Mouse (Mus musculus) spleen, postnatal 14 days (tissue): ENCODE measurements around the gene Wipi2.

Experiments
- DNase-seq, 2 experiments: peaks; one replicate each; pipeline ENCODE4 v3.0.0; 2021 to 2022; ENCODE audit warnings: low spot score in 2 of 2

Gene Wipi2

GRCm38 (mm10) chr5:142627398-142627797 is at the start of gene Wipi2:
Wipi2 (plus strand) TSS chr5:142627698.
- DNase-seq, result no peak

GRCm38 (mm10) chr5:142578192-142578591 is 49.3 kb upstream of the Wipi2 start:
- DNase-seq, result no peak

- DNase-seq, result peak in 1 of 2 experiments; percentile 26
Measured at GRCm38 (mm10) chr5:142581517-142581916, 46.0 kb upstream of the Wipi2 start.

DNA sequence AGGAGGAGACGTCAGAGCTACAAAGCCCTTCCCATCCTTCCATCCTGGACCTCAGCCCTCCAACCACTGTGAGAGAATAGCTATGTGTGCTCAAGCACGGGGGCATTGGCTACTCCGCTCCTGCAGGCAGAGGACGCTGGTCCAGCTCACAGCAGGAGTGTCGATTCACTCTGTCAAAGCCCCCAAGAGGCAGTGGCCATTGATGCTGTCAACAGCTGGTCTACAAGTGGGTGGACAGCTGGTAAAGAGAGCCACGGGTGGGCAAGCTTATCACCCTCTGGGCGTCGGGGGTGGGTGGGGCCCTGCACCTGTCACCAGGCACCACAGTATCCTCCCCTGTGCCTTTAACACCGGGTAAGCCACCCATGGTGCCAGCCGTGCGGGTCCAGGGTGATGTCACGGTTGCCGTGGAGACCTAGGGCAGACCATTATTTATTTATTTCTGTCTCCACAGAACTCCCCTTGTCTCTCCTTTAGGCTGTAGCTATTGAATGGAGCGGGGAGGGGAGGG is 43.8 kb upstream of the Wipi2 start:
- DNase-seq, result no peak

GRCm38 (mm10) chr5:142590953-142591616 is 36.4 kb upstream of the Wipi2 start:
- DNase-seq, result no peak

- DNase-seq, result no peak
Measured at GRCm38 (mm10) chr5:142595698-142596097, 31.8 kb upstream of the Wipi2 start.

DNA sequence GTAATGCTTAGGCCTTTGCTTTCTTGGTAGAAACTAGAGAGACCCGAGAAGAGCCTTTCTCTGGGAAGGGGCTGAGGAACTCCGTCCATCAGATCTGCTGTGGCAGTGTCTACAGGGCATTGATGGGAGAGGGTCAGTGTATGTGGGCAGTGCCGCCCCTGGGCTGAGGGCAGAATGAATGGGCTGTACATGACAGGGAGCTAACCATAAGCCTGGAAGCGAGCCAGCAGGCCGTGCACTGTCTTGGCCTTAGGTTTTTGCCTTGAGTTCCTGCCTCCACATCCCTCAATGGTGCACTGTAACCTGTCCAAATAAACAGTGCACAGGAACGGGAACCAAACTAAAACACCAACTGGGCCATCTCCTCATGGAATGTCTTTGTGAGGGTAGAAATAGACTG is 30.8 kb upstream of the Wipi2 start:
- DNase-seq, result no peak

DNA sequence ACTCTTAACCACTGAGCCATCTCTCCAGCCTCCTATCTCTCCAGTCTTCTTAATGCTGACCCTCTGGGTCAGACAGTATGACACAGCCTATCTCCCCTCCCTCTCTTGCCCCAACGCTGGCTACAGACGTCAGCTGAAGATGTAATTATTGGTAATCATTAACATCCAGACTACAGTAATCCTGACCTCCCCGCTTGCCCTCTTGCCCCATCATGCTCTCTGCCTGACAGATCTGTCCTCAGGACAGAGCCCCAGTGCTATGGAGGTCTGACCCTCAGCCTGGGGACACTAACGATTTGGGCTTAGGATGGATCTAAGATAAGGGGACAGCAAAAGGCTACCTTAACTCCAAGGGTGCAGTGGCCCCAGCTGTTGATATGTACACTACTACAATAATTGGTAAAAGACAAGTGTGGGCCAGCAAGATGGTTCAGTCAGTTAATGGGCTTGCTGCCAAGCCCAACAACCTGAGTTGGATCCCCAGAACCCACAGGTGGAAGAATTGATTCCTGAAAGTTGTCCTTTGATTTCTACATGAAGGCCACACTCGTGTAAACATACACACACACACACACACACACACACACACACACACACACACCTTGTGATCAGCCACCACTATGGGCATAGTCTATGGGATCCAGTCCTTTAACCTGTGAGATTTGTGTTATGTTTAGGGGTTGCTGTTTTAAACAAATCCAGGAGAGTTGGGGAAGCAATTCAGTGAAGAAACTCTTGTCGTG is 29.7 kb upstream of the Wipi2 start:
- no peak for DNase-seq

DNA sequence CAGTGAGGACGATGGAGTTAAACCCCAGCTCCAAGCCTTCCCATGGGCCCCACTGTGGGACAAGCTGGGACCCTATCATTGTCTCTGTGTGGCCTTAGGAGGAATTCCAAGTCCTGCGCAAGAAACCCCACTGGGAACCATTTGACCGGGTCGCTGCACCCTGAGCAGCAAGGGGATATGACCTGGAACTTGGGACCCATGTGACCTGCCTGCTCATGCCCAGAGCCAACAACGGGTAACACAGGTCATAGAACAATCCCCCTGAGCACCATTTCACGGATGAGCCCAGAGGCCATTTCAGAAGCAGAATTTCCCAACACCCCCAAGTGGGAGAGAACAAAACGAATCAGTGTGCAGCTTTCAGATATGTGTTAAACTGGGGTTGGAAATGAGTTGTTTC is 23.1 kb upstream of the Wipi2 start:
- DNase-seq, result no peak

DNA sequence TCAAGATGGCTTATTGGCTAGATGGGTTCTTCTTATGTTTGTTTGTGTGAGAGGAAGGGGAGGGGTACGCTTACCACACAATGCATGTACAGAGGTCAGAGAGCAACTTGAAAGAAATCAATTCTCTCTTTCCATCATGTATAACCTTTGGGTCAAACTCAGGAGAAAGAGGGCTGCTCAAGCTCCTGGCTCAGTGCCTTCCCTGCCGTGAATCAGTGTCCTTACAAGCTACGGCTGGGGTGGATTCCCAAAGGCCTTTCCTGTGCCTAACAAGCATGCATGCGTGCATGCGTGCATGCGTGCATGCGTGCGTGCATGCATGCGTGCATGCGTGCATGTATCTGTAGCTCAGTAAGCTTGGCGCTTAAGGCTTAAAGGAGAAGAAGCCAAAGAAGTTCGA is 22.2 kb upstream of the Wipi2 start:
- no peak for DNase-seq

DNA sequence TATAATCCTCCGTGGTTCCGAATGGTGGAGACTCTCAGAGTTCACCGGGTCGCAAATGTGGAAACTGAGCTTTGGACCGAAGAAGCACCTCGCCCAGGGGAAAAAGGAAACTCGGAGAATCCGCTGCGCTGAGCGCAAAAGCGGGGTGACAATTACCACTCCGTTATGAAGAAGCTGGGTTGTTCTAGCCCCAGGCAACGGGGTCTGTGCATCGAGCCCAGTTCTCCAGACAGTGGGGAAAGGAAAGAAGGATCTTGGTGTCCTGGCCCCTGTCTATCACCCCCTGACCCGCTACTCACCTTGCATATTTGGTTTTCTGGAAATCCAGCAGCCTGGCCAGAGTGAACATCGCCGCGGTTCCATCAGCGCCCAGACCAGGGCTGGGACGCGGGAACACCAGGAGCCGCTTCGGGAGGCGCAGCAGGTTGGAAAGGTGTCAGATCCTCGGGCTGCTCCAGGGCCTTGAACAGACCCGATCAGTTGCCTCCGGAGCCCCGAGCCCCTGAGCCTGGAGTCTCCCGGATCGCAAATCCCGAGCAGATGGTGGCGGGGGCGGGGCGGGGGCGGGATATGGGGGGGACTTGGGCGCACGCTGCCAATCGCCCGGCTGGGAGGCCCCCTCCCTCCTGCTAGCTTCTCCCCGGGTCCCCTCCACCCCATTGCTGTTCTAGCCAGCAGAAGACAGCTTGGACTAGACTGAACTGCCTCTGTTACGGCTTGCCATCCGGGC is 19.1 kb upstream of the Wipi2 start, which contains the start of gene Mmd2:
TSS of gene Mmd2 (minus strand) at position 542 of the 730 bp plus-strand sequence.
- DNase-seq, result no peak

- no peak for DNase-seq
Measured at GRCm38 (mm10) chr5:142608989-142609325, 18.5 kb upstream of the Wipi2 start.

GRCm38 (mm10) chr5:142610362-142610761 is 17.1 kb upstream of the Wipi2 start:
- DNase-seq, result no peak

DNA sequence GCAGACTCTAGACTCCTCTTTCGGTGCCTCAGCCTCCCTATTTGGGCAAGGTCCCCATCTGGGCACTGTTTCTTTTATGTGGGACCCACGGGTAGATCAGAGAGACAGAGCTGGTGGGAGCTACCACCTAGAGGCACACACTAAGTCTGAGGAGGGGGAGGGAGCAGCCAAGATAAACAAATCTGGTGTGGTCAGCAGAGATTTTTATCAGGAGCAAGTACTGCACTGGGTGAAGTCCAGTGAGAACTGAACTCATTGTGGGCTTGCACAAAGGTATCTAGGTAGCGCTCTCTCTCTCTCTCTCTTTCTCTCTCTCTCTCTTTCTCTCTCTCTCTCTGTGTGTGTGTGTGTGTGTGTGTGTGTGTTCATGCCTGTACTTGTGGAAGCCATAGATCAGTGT is 13.0 kb upstream of the Wipi2 start:
- DNase-seq, result no peak

DNA sequence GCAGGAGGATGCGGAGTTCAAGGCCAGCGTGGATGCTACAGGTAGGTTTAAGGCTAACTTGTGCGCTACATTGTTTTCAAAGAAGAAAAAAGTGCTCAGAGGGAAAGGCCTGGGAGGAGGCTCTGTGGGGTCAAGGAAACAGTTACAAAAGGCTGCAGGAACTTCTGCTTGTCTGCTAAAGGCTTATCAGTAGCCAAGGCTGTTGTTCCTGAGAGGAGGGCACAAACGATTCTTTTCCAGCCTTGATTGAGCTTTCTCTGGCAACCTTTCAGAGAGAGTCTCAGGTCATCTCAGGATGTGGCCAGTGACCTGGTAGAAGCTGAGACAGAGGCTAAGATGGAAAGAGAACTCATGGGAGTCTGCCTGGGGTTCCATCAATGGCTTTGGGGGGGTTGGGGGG is 11.9 kb upstream of the Wipi2 start:
- DNase-seq, result no peak

DNA sequence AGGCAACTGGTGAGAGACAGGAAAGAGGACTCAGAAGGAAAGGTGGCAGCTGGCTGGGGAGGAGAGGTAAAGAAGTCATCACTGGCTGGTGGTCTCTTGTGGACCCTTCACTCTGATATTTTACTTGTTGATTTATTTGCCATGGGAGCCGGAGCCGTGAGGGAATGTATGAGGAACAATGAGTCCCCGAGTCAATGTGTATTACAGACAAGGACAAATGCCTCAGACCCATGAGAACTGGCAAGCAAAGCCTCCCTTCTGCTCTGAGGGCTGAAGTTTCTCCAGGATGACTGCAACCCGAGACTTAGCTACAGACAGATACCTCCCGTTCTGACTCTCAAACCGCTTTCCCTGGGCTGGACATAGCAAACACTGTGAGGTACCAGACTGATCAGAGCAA is 11.2 kb upstream of the Wipi2 start:
- no peak for DNase-seq

- no peak for DNase-seq
Measured at GRCm38 (mm10) chr5:142619866-142620265, 7.6 kb upstream of the Wipi2 start.

DNA sequence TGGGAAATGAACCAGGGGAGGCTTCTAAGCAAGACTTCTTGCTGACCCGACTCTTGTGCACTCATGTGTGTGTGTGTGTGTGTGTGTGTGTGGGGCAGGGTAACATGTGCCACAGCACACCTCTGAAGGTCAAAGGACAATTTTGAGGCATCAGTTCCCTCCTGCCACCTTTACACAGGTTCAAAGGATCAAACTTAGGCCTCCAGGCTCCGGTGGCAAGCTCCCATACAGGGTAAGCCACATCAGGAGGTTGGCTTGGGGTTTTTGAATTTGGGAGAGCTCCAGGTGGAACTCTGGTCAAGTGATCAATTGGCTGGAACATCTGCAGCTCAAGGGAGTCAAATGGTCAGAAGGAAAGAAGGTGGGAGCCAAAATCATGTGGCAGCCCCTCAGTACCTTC is 6.1 kb upstream of the Wipi2 start:
- DNase-seq, result no peak

- DNase-seq, result no peak
Measured at GRCm38 (mm10) chr5:142622134-142622533, 5.4 kb upstream of the Wipi2 start.

GRCm38 (mm10) chr5:142623080-142623479 is 4.4 kb upstream of the Wipi2 start:
- no peak for DNase-seq

DNA sequence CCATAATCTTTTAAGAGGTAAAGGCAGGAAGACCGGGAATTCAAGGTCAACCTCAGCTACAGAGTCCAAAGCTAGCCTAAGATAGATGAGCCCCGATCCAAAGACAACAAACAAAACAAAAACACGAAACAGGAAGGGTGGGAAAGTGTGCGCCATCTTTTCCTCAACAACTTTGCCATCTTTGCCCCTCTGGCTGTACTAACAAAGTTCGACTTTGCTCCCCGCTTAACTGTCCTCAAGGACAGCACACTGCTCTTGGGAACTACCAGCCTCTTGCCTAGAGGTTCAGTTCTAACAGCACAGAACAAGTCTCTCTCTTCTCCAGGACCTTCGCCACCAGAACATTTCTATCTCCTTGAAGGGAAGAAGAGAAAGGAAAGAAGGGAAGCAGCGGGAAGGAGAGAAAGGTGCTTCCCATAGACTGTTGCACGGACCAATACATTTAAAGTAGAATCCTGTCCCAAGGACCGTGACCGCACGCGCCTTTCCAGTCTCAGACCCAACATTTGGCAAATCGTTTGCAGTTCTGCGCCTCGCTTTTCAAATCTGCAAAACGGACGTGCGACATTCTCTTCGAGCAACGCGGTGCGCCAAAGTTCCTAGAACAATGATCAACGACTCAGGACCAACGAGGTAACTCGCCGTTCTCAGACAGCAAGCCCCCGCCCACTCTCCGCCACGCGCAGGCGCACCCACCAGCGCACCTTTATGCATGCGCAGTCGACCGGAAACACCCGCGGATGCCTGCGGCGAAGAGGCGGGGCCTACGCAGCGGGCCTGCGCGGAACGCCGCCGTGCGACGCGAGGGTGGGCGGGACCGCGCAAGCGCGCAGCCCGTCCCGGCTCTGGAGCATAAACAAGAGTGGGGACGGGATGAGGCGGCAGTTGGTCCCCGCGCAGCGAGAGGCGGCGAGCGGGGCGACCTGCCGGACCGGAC is 1.5 kb downstream of the Wipi2 start:
- DNase-seq, result peak; percentile 95 to 97

- peak in 1 of 2 experiments; percentile 21 for DNase-seq
Measured at GRCm38 (mm10) chr5:142629663-142630025, 2.1 kb downstream of the Wipi2 start.
